Mouse (Mus musculus) layer of hippocampus, adult 2 months (tissue): Measurements from ENCODE around the gene Cgrrf1. TPM values are rescaled to one million over a fixed set of nuclear protein-coding genes. Genes with fewer than 3 reads are reported as not detected.

Source experiments
- DNase-seq, 2 experiments: peaks; one replicate each; pipeline ENCODE4 v3.0.0; 2022; ENCODE audit warnings: low spot score in 2 of 2
- H3K27ac ChIP-seq: fragments of 200-600 bp; 2 replicates; pipeline ENCODE4 v1.8.1; 2022
- H3K4me3 ChIP-seq: fragments of 200-600 bp; 2 replicates; pipeline ENCODE4 v1.8.1; 2022; ENCODE audit warnings: mild to moderate bottlenecking
- CTCF ChIP-seq: fragments of 200-600 bp; conservative IDR thresholded peaks from 2 replicates; pipeline ENCODE4 v1.8.1; 2022; ENCODE audit warnings: antibody characterized with exemption, mild to moderate bottlenecking, moderate library complexity
- total RNA-seq, 2 experiments: library from RNA; stranded (reverse); gene quantifications; 2 replicates each; pipeline ENCODE4 v1.2.3; 2021

Gene Cgrrf1
- total RNA-seq, 2 experiments from 2014 or later = 19.2 to 21.1 TPM

- Histone ChIP-seq H3K27ac (peak overlapping the region; percentile 85), H3K4me3 (peak overlapping the region; percentile 62)
- no peak for TF ChIP-seq CTCF
- peak; percentile 10 to 27 for DNase-seq
Measured at GRCm38 (mm10) chr14:46883871-46884441, 52.0 kb downstream of the Cgrrf1 start.

- TF ChIP-seq CTCF = no peak
- peak; percentile 34 to 45 for DNase-seq
- Histone ChIP-seq H3K4me3 (peak overlapping the region; percentile 62), H3K27ac (peak overlapping the region; percentile 85)
Measured at GRCm38 (mm10) chr14:46884701-46885428, 52.9 kb downstream of the Cgrrf1 start.

GRCm38 (mm10) chr14:46885429-46885755, 53.5 kb downstream of the Cgrrf1 start:
- DNase-seq = no peak
- TF ChIP-seq CTCF = no peak
- Histone ChIP-seq H3K4me3 (peak overlapping the region; percentile 62), H3K27ac (peak overlapping the region; percentile 85)

- Histone ChIP-seq H3K27ac (peak overlapping the region; percentile 19; the same call in 1 of the 2 replicates), H3K4me3 (peak overlapping the region; percentile 62; the same call in 1 of the 2 replicates)
- no peak for DNase-seq
- no peak for TF ChIP-seq CTCF
Measured at GRCm38 (mm10) chr14:46885891-46886301, 54.0 kb downstream of the Cgrrf1 start.

- H3K4me3 ChIP-seq = no peak overlapping the region
- H3K27ac ChIP-seq = no peak overlapping the region
- no peak for TF ChIP-seq CTCF
- no peak for DNase-seq
Measured at GRCm38 (mm10) chr14:46889096-46889495, 57.2 kb downstream of the Cgrrf1 start.

- no peak for DNase-seq
- no peak for TF ChIP-seq CTCF
- no peak overlapping the region for H3K27ac ChIP-seq
- no peak overlapping the region for H3K4me3 ChIP-seq
Measured at GRCm38 (mm10) chr14:46893961-46894360, 62.0 kb downstream of the Cgrrf1 start.

- no peak for DNase-seq
- no peak for TF ChIP-seq CTCF
- Histone ChIP-seq H3K4me3 (no peak overlapping the region), H3K27ac (no peak overlapping the region)
Measured at GRCm38 (mm10) chr14:46897953-46898352, 66.0 kb downstream of the Cgrrf1 start.

- peak; percentile 65 for TF ChIP-seq CTCF
- Histone ChIP-seq H3K27ac (no peak overlapping the region), H3K4me3 (no peak overlapping the region)
- DNase-seq = peak; percentile 44 to 78
Measured at GRCm38 (mm10) chr14:46898626-46899025, 66.7 kb downstream of the Cgrrf1 start.

GRCm38 (mm10) chr14:46902498-46903087, 70.7 kb downstream of the Cgrrf1 start:
- Histone ChIP-seq H3K4me3 (no peak overlapping the region), H3K27ac (no peak overlapping the region)
- TF ChIP-seq CTCF = no peak
- DNase-seq = no peak

Other genes starting within 250 kb of the Cgrrf1 start
- under 1 TPM; 0.56 to 0.81 TPM for gene Cdkn3, start 71.6 kb upstream of the Cgrrf1 start, total RNA-seq
- 10 to 100 TPM; 70.1 to 79.6 TPM for gene Cnih1, start 43.7 kb upstream of the Cgrrf1 start, total RNA-seq
- gene Gmfb, start 9.9 kb upstream of the Cgrrf1 start, total RNA-seq = 100 to 1,000 TPM; 146 to 161 TPM
- 10 to 100 TPM; 11.2 to 14.4 TPM for gene Samd4, start 50.7 kb downstream of the Cgrrf1 start, total RNA-seq